12 mouse cellular contexts compared by ENCODE assay signal in the genomic region with DNA sequence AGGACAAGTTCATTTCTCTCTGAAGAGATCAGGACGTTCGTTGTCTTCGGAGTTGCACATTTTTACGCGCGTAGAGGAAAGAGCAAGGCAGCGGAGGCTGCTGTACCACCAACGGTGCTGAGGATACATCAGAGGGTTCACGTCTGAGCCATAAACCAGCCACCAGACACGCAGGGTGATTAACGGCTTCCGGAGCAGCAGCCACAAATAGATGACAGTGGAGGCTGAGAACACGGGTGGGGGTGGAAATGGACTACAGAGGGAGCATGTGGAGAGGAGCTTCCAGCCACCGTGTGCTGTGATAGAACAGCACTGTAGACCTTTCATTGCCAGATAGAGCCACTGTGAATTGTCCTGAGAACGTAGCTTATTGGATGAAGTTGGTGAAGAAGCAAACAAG. TPM values are rescaled to one million over a fixed set of nuclear protein-coding genes. Genes with fewer than 3 reads are reported as not detected.
DNase-seq lines count a peak whose midpoint lies in the region; ATAC-seq and TF ChIP-seq lines count a peak whose summit lies in the region.
"Had no signal": no experiment of that assay in that cellular context is flagged by ENCODE, and none has a peak within 500 bp of the region (broad histone marks: within the 10 kb centered on the region; RNA-seq: fewer than 3 reads in every experiment).

No protein-coding gene starts in this region.

- no peak overlapping the region for H3K27ac ChIP-seq in intestine, embryonic 15.5 days
- H3K27ac ChIP-seq in intestine, postnatal 0 days (ENCODE audit: low read depth, low read length), result no peak overlapping the region

- H3K4me1 ChIP-seq in intestine, embryonic 15.5 days (replicated peaks), result peaks cover 8% of the 10 kb centered on the region; the same call in 1 of the 2 replicates
- no peaks in the 10 kb centered on the region for H3K4me1 ChIP-seq in intestine, postnatal 0 days (replicated peaks; ENCODE audit: control insufficient read depth, insufficient read depth, low read length)

- 0 out of 2 replicates have a peak overlapping the region, but pooled peaks have one; percentile 9 for H3K4me2 ChIP-seq in intestine, embryonic 15.5 days (replicated peaks)
- no peak overlapping the region for H3K4me2 ChIP-seq in intestine, postnatal 0 days (replicated peaks; ENCODE audit: low read depth)
- H3K4me2 ChIP-seq: lung, embryonic 14.5 days had no signal

- 47% methylated on average over 15 of the region's 15 CpGs for WGBS in intestine, embryonic 15.5 days
- 54% methylated on average over 15 of the region's 15 CpGs for WGBS in intestine, postnatal 0 days

- no peak for ATAC-seq in intestine, embryonic 15.5 days
- no peak for ATAC-seq in intestine, postnatal 0 days
- no peak for ATAC-seq in monocyte, adult 5-6 weeks (replicated peaks; ENCODE audit: insufficient number of reproducible peaks, low FRiP score, low TSS enrichment, poor library complexity, severe bottlenecking)

- no peaks in the 10 kb centered on the region for H3K36me3 ChIP-seq in intestine, embryonic 15.5 days
- H3K36me3 ChIP-seq in intestine, postnatal 0 days (ENCODE audit: control insufficient read depth, insufficient read depth), result no peaks in the 10 kb centered on the region
- no peaks in the 10 kb centered on the region for H3K36me3 ChIP-seq in splenic B cell, adult 2 months (ENCODE audit: control insufficient read depth, insufficient read depth, low read length, poor library complexity, severe bottlenecking)

- DNase-seq in c-Kit-positive CD71-negative TER-119-negative erythroid progenitor cells, embryonic 14.5 days (ENCODE audit: low read depth), result peak; percentile 14
- peak; percentile 65 to 85 for DNase-seq in kidney, postnatal 25 days
- peak; percentile 22 for DNase-seq in splenic B cell, adult 2 months (ENCODE audit: low read depth, low spot score)
- no peak for DNase-seq in lung, postnatal 14 days
- DNase-seq in adipocyte (ENCODE audit: low spot score), result no peak
- DNase-seq: cerebellum, adult 9-10 months; gastrocnemius, postnatal 14 days; heart, postnatal 14 days; lung, embryonic 14.5 days had no signal

- no peak overlapping the region for H3K4me3 ChIP-seq in intestine, embryonic 15.5 days (replicated peaks)
- no peak overlapping the region for H3K4me3 ChIP-seq in intestine, postnatal 0 days (ENCODE audit: low read depth, low read length)

- no peaks in the 10 kb centered on the region for H3K9me3 ChIP-seq in intestine, embryonic 15.5 days
- H3K9me3 ChIP-seq in intestine, postnatal 0 days (ENCODE audit: control insufficient read depth), result no peaks in the 10 kb centered on the region

- H3K27me3 ChIP-seq in intestine, embryonic 15.5 days (replicated peaks), result no peaks in the 10 kb centered on the region
- H3K27me3 ChIP-seq in intestine, postnatal 0 days (replicated peaks; ENCODE audit: control insufficient read depth, insufficient read depth, low read length), result no peaks in the 10 kb centered on the region
- no peaks in the 10 kb centered on the region for H3K27me3 ChIP-seq in splenic B cell, adult 2 months (ENCODE audit: control insufficient read depth, insufficient read depth, low read length, poor library complexity, severe bottlenecking)

- no peak for TF ChIP-seq CTCF in intestine, postnatal 0 days (IDR thresholded peaks at IDR 0.05; ENCODE audit: low read depth)

- no peak overlapping the region for H3K9ac ChIP-seq in intestine, embryonic 15.5 days
- no peak overlapping the region for H3K9ac ChIP-seq in intestine, postnatal 0 days (ENCODE audit: low read depth, low read length)
- H3K9ac ChIP-seq: lung, embryonic 14.5 days had no signal

RNA-seq across cellular contexts. Expression of gene 1700020N01Rik, which starts 33.2 kb away (rescaled TPM):
- polyA plus RNA-seq in intestine, embryonic 15.5 days (2015; fragmentation: Nextera tagmentation; extraction: Ambion mirVana), result not detected in 2 replicates
- polyA plus RNA-seq in intestine, postnatal 0 days (2015; fragmentation: Nextera tagmentation; extraction: Ambion mirVana), result 1.4 and 2.1 TPM in 2 replicates
- total RNA-seq in monocyte, adult 5-6 weeks (2017), result not detected in 3 replicates
- total RNA-seq: gastrocnemius, postnatal 14 days; heart, postnatal 14 days had no signal
- polyA plus RNA-seq: lung, embryonic 14.5 days had no signal

Comparison
In these comparisons a context has a peak if more than half of its experiments do, and no peak if none do; other contexts are left out.
1. DNase-seq: peak in c-Kit-positive CD71-negative TER-119-negative erythroid progenitor cells, embryonic 14.5 days (single experiment), kidney, postnatal 25 days (2 of 2) and splenic B cell, adult 2 months (single experiment); none in lung, postnatal 14 days (single experiment) and adipocyte (single experiment).